Mouse (Mus musculus) midbrain, embryonic 11.5 days (tissue): ENCODE data around the gene Scarf2. TPM values are rescaled to one million over a fixed set of nuclear protein-coding genes. Genes with fewer than 3 reads are reported as not detected.
A peak's percentile ranks its signal among the peaks of the same experiment; 100 is the strongest.

Experiments used
- ATAC-seq: fragments of 200-750 bp; cut with Nextera tagmentation; 2 replicates; pipeline ENCODE4 v1.8.0; 2017; ENCODE audit warnings: moderate TSS enrichment, moderate library complexity; ENCODE audit not compliant: low FRiP score
- DNase-seq: peaks from one replicate; pipeline ENCODE4 v3.0.0; 2015; ENCODE audit warnings: low spot score; ENCODE audit errors: missing footprints
- H3K27ac ChIP-seq: fragments of 300-500 bp; sonication (generic); 2 replicates; pipeline ENCODE4 v1.5.1; 2014; ENCODE audit warnings: low read depth, low read length
- H3K27me3 ChIP-seq: fragments of 300-500 bp; sonication (generic); 2 replicates; pipeline ENCODE4 v1.6.1; 2014; ENCODE audit warnings: mild to moderate bottlenecking, low read length, moderate library complexity, mixed read lengths; ENCODE audit not compliant: control insufficient read depth, insufficient read depth
- H3K36me3 ChIP-seq: fragments of 300-500 bp; sonication (generic); 2 replicates; pipeline ENCODE4 v1.6.1; 2014; ENCODE audit warnings: mild to moderate bottlenecking, low read length, moderate library complexity, mixed read lengths; ENCODE audit not compliant: control insufficient read depth, insufficient read depth
- H3K4me1 ChIP-seq: fragments of 300-500 bp; sonication (generic); 2 replicates; pipeline ENCODE4 v1.6.1; 2014; ENCODE audit warnings: low read length; ENCODE audit not compliant: control insufficient read depth, insufficient read depth
- H3K4me2 ChIP-seq: fragments of 300-500 bp; sonication (generic); 2 replicates; pipeline ENCODE4 v1.6.1; 2014; ENCODE audit warnings: mild to moderate bottlenecking, moderate library complexity
- H3K4me3 ChIP-seq: fragments of 300-500 bp; sonication (generic); 2 replicates; pipeline ENCODE4 v1.5.1; 2014; ENCODE audit warnings: low read depth, low read length
- H3K9ac ChIP-seq: fragments of 300-500 bp; sonication (generic); 2 replicates; pipeline ENCODE4 v1.6.1; 2014; ENCODE audit warnings: low read length
- H3K9me3 ChIP-seq: fragments of 300-500 bp; sonication (generic); 2 replicates; pipeline ENCODE4 v1.6.1; 2016; ENCODE audit warnings: low read length; ENCODE audit not compliant: control insufficient read depth
- WGBS: fragments of 180-500 bp; shearing (Covaris S2); extraction: QIAGEN DNeasy Blood & Tissue Kit; methylation state at CpG from one replicate; pipeline ENCODE4 v1.1.7; 2014; 5-methylcytosine and 5-hydroxymethylcytosine counted together
- polyA plus RNA-seq: library from polyadenylated mRNA; unstranded; fragments of >200 nt; fragmentation: Nextera tagmentation; extraction: Ambion mirVana; gene quantifications from 2 replicates; pipeline ENCODE4 v1.2.1, GENCODE M21; 2014

Scarf2 gene
- polyA plus RNA-seq, 1 experiment from 2014 or later = 4.4 TPM

- no peak overlapping the region for H3K4me2 ChIP-seq
- DNase-seq (no peak), ATAC-seq (no peak)
- peaks cover 4% of the 10 kb centered on the region; the same call in 1 of the 2 replicates for H3K36me3 ChIP-seq
- H3K9ac ChIP-seq = no peak overlapping the region
- 48% methylated on average over 5 of the region's 5 CpGs for WGBS
- H3K27me3 ChIP-seq = peaks cover 53% of the 10 kb centered on the region
- H3K4me1 ChIP-seq = peaks cover 12% of the 10 kb centered on the region
- no peaks in the 10 kb centered on the region for H3K9me3 ChIP-seq
- H3K27ac ChIP-seq = no peak overlapping the region
- H3K4me3 ChIP-seq = no peak overlapping the region
These were observed 1.4 kb upstream of the Scarf2 start for GRCm38 (mm10) chr16:17795643-17796042.

- peaks cover 61% of the 10 kb centered on the region for H3K27me3 ChIP-seq
- peak overlapping the region; percentile 75 for H3K4me2 ChIP-seq
- no peak overlapping the region for H3K27ac ChIP-seq
- ATAC-seq (no peak), DNase-seq (no peak)
- H3K9ac ChIP-seq = peak overlapping the region; percentile 67; the same call in 1 of the 2 replicates
- no peaks in the 10 kb centered on the region for H3K9me3 ChIP-seq
- H3K36me3 ChIP-seq = peaks cover 4% of the 10 kb centered on the region; the same call in 1 of the 2 replicates
- peaks cover 12% of the 10 kb centered on the region for H3K4me1 ChIP-seq
- H3K4me3 ChIP-seq = peak overlapping the region; percentile 50; the same call in 1 of the 2 replicates
These were observed 563 bp upstream of the Scarf2 start for GRCm38 (mm10) chr16:17796519-17796918.

DNA sequence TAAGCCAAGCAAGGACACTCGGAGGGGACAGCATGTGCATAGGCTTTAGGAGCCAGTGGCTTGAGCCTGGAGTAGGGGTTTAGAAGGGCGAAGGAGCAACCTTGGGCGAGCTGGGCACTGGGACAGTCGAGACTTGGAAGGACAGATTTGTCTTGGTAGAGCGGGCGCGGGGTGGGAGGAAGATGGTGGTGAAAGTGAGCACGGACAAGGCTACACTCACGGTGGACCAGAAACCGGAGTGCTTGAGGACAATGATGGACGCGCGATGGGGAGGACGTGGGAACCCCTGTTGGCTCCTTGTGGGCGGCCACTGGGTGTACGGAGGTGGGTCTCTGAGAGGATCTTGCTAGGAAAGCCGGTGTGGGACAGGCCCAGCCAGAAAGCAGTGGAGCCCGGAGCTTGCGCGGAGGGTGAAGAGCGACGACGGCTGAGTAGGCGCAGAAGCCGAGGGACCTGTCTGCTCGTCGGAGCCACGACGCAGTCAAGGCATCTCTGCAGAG, 780 bp downstream of the Scarf2 start:
- peak; percentile 10; the same call in 1 of the 2 replicates for ATAC-seq
- no peaks in the 10 kb centered on the region for H3K9me3 ChIP-seq
- peak overlapping the region; percentile 75 for H3K4me2 ChIP-seq
- H3K27ac ChIP-seq = no peak overlapping the region
- DNase-seq = peak; percentile 97
- H3K4me3 ChIP-seq = peak overlapping the region; percentile 50
- H3K9ac ChIP-seq = peak overlapping the region; percentile 67
- H3K4me1 ChIP-seq = peaks cover 17% of the 10 kb centered on the region
- peaks cover 75% of the 10 kb centered on the region for H3K27me3 ChIP-seq
- WGBS = 3% methylated on average over 29 of the region's 29 CpGs
- H3K36me3 ChIP-seq = no peaks in the 10 kb centered on the region

DNA sequence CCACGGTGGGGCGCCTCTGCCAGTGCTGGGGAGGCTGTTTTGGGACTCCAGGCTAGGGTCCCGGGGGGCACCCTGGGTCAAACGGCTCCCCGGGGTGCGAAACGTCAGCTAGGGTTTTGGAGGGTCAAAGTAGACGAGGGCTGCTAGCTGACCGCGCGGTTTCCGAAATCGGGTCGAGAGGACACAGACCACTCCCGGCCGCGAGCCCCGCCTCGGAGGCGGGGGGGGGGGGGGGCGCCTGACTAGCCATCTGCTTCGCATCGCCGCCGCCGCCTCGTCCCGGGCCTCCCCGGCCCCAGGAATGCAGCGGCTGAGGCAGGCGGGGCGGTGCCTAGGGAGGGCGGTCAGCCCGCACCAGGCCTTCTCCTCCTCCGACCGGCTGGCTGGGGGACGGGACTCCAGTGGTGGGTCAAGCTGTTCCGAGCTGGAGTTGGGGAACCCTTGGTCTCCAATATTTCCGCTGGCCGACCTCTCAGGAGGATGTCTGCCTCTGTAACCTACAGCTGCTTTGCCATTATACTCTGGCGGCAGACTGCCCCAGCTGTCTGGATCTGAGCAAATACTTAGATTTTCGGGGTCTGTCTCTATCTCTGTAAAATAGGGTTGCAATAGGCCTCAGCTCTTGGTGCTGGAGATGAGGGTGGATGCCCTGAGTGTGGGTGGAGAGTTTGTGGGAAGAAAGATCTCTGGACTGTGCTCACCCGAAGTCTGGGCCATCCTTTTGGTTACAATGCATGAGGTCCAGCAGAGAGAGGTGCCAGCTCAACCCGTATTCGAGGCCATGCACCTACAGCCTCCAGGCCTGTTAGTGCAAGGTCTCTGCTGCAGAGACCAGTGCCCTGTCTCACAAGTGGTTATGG, 1.5 kb downstream of the Scarf2 start:
- 2% methylated on average over 35 of the region's 45 CpGs for WGBS
- DNase-seq = peak; percentile 96
- H3K27ac ChIP-seq = no peak overlapping the region

GRCm38 (mm10) chr16:17799584-17799983, 2.5 kb downstream of the Scarf2 start:
- Histone ChIP-seq H3K9ac (no peak overlapping the region), H3K27me3 (peaks cover 92% of the 10 kb centered on the region), H3K27ac (no peak overlapping the region), H3K9me3 (no peaks in the 10 kb centered on the region), H3K4me2 (no peak overlapping the region), H3K4me3 (0 out of 2 replicates have a peak overlapping the region, but pooled peaks have one; percentile 1), H3K4me1 (peaks cover 32% of the 10 kb centered on the region), H3K36me3 (no peaks in the 10 kb centered on the region)
- ATAC-seq = no peak
- DNase-seq = peak; percentile 90

More for the DNA sequence above, 1.5 kb downstream of the Scarf2 start:
- ATAC-seq = peak; percentile 54
- H3K4me3 ChIP-seq = peak overlapping the region; percentile 50
- no peaks in the 10 kb centered on the region for H3K36me3 ChIP-seq
- H3K27me3 ChIP-seq = peaks cover 82% of the 10 kb centered on the region
- peaks cover 23% of the 10 kb centered on the region for H3K4me1 ChIP-seq
- H3K9ac ChIP-seq = peak overlapping the region; percentile 67; the same call in 1 of the 2 replicates
- H3K9me3 ChIP-seq = no peaks in the 10 kb centered on the region
- H3K4me2 ChIP-seq = peak overlapping the region; percentile 48

DNA sequence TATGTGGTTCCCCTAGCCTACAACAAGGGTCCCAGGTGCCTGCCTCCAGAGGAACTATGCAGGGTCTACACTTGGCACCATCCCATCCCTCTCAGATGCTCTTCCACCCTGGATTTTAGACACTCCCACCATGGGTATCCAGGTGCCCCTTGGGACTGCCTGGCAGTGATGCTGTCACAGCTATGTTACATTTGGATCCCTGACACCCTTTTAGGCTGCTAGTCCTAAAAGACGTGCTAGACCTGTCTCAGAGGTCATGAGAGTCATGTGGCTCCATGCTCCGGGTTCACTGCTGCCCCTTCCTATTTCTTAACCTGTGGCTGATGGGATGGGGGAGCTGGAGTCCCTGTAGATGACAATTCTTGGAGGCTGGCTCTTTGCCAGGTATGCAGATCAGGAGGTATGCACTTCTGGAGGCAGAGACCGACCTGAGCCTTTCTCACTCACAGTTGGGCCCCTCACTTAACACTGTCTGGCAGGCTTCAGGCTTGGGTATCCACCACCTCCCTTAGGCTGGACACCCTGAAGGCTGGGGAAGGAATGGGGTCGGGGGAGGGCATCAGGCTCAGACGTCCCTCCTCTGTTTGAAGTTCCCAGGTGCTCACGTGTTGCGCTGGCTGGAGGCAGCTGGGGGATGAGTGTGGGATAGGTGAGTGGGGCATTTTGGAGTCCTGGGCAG, 4.8 kb downstream of the Scarf2 start:
- H3K9me3 ChIP-seq = no peaks in the 10 kb centered on the region
- peaks cover 44% of the 10 kb centered on the region for H3K4me1 ChIP-seq
- no peak for ATAC-seq
- H3K4me2 ChIP-seq = no peak overlapping the region
- H3K9ac ChIP-seq = no peak overlapping the region
- H3K4me3 ChIP-seq = no peak overlapping the region
- H3K27ac ChIP-seq = no peak overlapping the region
- no peaks in the 10 kb centered on the region for H3K36me3 ChIP-seq
- 2% methylated on average over 7 of the region's 7 CpGs for WGBS
- peaks cover 98% of the 10 kb centered on the region for H3K27me3 ChIP-seq
- peak; percentile 89 for DNase-seq

DNA sequence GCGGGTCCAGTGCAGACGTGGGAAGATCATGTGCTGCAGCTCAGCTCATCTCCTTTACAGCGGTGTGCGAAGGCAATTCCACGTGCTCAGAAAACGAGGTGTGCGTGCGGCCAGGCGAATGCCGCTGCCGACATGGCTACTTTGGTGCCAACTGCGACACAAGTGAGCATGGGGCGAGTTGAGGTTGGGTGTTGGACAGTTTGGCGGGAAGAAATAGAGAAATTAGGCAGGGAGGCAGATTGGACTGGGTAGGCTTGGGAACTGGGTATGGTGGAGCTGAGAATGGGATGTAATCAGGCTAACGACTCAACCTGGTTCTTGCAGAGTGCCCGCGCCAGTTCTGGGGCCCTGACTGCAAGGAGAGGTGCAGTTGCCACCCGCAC, 5.4 kb downstream of the Scarf2 start:
- H3K36me3 ChIP-seq = no peaks in the 10 kb centered on the region
- H3K4me3 ChIP-seq = peak overlapping the region; percentile 21
- peak; percentile 94 for DNase-seq
- H3K27me3 ChIP-seq = peaks cover 94% of the 10 kb centered on the region
- H3K4me1 ChIP-seq = peaks cover 46% of the 10 kb centered on the region
- H3K27ac ChIP-seq = no peak overlapping the region
- no peak for ATAC-seq
- H3K9me3 ChIP-seq = no peaks in the 10 kb centered on the region
- WGBS = 4% methylated on average over 18 of the region's 18 CpGs
- H3K9ac ChIP-seq = no peak overlapping the region
- peak overlapping the region; percentile 38 for H3K4me2 ChIP-seq

DNA sequence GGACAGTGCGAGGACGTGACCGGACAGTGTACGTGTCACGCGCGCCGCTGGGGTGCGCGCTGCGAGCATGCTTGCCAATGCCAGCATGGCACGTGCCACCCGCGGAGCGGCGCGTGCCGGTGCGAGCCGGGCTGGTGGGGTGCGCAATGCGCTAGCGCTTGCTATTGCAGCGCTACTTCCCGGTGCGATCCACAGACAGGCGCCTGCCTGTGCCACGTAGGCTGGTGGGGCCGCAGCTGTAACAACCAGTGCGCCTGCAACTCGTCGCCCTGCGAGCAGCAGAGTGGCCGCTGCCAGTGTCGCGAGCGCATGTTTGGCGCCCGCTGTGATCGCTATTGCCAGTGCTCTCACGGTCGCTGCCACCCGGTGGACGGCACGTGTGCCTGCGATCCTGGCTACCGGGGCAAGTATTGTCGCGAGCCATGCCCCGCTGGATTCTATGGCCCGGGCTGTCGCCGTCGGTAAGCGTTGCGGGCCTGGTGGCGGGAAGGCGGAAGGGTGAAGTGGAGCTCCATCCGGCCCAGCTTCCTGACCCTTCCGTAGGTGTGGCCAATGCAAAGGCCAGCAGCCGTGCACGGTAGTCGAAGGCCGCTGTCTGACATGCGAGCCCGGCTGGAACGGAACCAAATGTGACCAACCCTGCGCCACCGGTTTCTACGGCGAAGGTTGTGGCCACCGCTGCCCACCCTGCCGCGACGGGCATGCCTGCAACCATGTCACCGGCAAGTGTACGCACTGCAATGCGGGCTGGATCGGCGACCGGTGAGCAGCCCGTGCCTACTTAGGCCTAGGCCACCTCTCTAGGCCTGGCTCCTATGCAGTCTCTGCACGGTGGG, 6.0 kb downstream of the Scarf2 start:
- Histone ChIP-seq H3K9ac (0 out of 2 replicates have a peak overlapping the region, but pooled peaks have one; percentile 12), H3K4me2 (peak overlapping the region; percentile 38), H3K27ac (no peak overlapping the region), H3K9me3 (no peaks in the 10 kb centered on the region), H3K36me3 (no peaks in the 10 kb centered on the region), H3K4me3 (peak overlapping the region; percentile 21), H3K4me1 (peaks cover 44% of the 10 kb centered on the region), H3K27me3 (peaks cover 89% of the 10 kb centered on the region)
- 2% methylated on average over 83 of the region's 83 CpGs for WGBS
- DNase-seq = peak; percentile 95
- no peak for ATAC-seq
